Mouse (Mus musculus) lung, adult 2 months (tissue): ENCODE measurements around the gene Nphp3.

Experiments used
- CTCF ChIP-seq: fragments of 200-500 bp; IDR thresholded peaks from 2 replicates; pipeline ENCODE4 v1.5.1; 2011; ENCODE audit warnings: mild to moderate bottlenecking, low read length, control low read depth; ENCODE audit not compliant: insufficient read depth
- POLR2A ChIP-seq: fragments of 200-500 bp; IDR thresholded peaks from 2 replicates; pipeline ENCODE4 v1.6.1; 2011; ENCODE audit warnings: low read depth, mild to moderate bottlenecking, control low read depth, low read length, borderline replicate concordance; ENCODE audit errors: extremely low read depth

DNA sequence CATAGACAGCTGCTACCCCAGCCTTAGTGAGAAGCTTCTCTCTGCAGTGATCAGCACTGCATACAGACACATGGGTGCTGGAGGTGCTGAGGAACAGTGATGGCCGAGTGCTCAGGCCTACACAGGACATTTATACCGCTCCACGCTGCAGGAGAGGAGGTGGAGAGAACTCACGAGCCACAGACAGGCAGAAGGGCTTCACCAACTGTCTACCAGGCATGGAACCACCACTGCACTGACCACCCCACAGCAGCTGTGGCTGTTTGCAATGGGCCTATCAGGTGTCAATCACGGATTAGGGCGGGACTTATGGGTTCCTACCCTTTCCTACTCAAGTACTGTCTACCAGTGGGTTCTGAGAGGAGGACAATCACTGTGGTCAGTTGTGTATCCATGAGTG is 48.7 kb downstream of the Nphp3 start:
- TF ChIP-seq CTCF = no peak
- TF ChIP-seq POLR2A = no peak
